Mouse (Mus musculus) ES-Bruce4 (cell line): ENCODE measurements around the gene Gm21987. TPM values are rescaled to one million over a fixed set of nuclear protein-coding genes. Genes with fewer than 3 reads are reported as not detected.

Experiments
- H3K27ac ChIP-seq: 2 replicates; pipeline ENCODE4 v1.5.1; 2012; ENCODE audit warnings: low read length, inconsistent platforms; ENCODE audit not compliant: insufficient read depth
- H3K27me3 ChIP-seq: 2 replicates; pipeline ENCODE4 v1.6.1; 2012; ENCODE audit warnings: mild to moderate bottlenecking, low read length, inconsistent platforms; ENCODE audit not compliant: control insufficient read depth, poor library complexity, insufficient read depth, severe bottlenecking
- H3K36me3 ChIP-seq: 2 replicates; pipeline ENCODE4 v1.6.1; 2012; ENCODE audit warnings: inconsistent platforms, mild to moderate bottlenecking, low read length, moderate library complexity; ENCODE audit not compliant: control insufficient read depth, poor library complexity, insufficient read depth, severe bottlenecking
- H3K4me1 ChIP-seq: one replicate; pipeline ENCODE4 v1.8.1; 2011; ENCODE audit warnings: low read length; ENCODE audit not compliant: control insufficient read depth, insufficient read depth
- H3K4me3 ChIP-seq: 2 replicates; pipeline ENCODE4 v1.5.1; 2011; ENCODE audit warnings: low read depth, mild to moderate bottlenecking, low read length
- H3K9ac ChIP-seq: 2 replicates; pipeline ENCODE4 v1.6.1; 2012; ENCODE audit warnings: low read depth, mild to moderate bottlenecking, inconsistent platforms; ENCODE audit not compliant: poor library complexity, severe bottlenecking
- H3K9me3 ChIP-seq: replicated peaks from 2 replicates; pipeline ENCODE4 v1.6.1; 2012; ENCODE audit warnings: mild to moderate bottlenecking, low read length, inconsistent platforms; ENCODE audit not compliant: control insufficient read depth, poor library complexity, insufficient read depth, severe bottlenecking
- CTCF ChIP-seq: IDR thresholded peaks from one replicate; pipeline ENCODE4 v1.8.1; 2011; ENCODE audit warnings: low read depth, low read length
- EP300 ChIP-seq: IDR thresholded peaks from 2 replicates; pipeline ENCODE4 v1.6.1; 2011; ENCODE audit warnings: low read depth, low read length; ENCODE audit not compliant: insufficient read depth
- POLR2A ChIP-seq: IDR thresholded peaks from one replicate; pipeline ENCODE4 v1.8.1; 2011; ENCODE audit warnings: low read length; ENCODE audit not compliant: insufficient read depth
- polyA plus RNA-seq: library from polyadenylated mRNA; stranded (reverse); fragments of >200 nt; gene quantifications from 2 replicates; pipeline ENCODE4 v1.2.4, GENCODE M21; 2011; ENCODE audit warnings: low read depth; ENCODE audit not compliant: missing spikeins, insufficient read depth, insufficient read length

Gm21987 gene
- polyA plus RNA-seq, 1 experiment: not detected

DNA sequence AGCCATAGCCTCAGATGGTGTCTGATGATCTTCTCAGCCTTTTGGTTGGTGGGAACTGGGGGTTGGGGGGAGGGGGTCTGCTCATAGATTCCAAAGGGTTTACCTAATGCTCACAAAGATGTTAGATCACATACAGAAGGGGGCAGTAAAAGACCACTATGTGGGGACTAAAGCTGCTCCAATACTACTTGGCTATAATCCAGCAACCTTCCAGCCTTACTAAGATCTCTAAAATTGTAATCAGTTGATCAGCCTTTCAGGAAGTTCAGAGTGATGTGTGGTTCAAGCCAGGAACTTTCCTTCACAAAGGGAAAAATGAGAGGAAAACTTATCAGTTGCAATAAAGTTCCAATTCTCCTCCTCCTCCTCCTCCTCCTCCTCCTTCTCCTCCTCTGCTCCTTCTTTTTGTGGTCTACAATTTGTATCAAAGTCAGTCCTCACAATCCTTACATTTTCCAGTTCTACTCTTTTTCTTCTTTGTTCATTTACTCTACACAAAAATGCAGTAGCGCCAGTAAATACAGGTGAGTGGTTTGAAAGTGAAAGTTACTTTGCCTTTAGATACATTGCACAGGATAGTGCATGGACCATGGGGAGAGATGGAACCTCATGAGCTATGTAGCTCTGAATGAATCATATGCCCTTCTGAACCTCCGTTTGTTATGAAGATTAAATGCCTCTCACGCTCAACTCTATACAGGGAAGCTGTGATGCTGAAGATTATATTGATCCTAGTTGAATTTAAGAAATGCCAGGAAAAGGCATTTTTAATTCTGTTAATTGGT, 1.7 kb upstream of the Gm21987 start:
- peaks cover 13% of the 10 kb centered on the region for H3K36me3 ChIP-seq
- H3K9me3 ChIP-seq: no peaks in the 10 kb centered on the region
- no peaks in the 10 kb centered on the region for H3K4me1 ChIP-seq
- H3K27ac ChIP-seq: no peak overlapping the region
- H3K4me3 ChIP-seq: no peak overlapping the region
- TF ChIP-seq CTCF (no peak), POLR2A (no peak)
- no peaks in the 10 kb centered on the region for H3K27me3 ChIP-seq
- no peak overlapping the region for H3K9ac ChIP-seq

DNA sequence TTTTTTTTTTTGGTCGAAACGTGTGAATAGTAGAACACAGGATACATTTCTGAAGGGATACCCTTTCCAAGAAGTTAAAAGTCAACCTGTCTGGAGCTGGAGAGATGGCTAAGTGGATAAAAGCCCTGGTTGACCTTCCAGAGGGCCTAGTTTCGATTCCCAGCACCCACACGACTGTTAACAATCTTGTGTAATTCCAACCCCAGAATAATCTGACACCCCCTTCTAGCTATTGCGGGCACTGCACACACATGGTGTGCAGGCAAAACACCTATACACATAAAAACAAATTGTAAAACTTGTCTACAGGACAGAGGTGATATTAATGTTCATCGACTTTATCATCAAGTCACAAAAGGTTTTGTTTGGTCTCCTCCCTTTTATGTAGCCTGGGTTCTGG, 748 bp downstream of the Gm21987 start:
- TF ChIP-seq POLR2A (no peak), EP300 (no peak), CTCF (no peak)
- Histone ChIP-seq H3K4me3 (peak overlapping the region; percentile 99), H3K9me3 (no peaks in the 10 kb centered on the region), H3K27ac (no peak overlapping the region), H3K4me1 (no peaks in the 10 kb centered on the region), H3K36me3 (peaks cover 28% of the 10 kb centered on the region), H3K9ac (peak overlapping the region; percentile 65), H3K27me3 (no peaks in the 10 kb centered on the region)

- H3K9me3 ChIP-seq: no peaks in the 10 kb centered on the region
- H3K4me1 ChIP-seq: no peaks in the 10 kb centered on the region
- no peak overlapping the region for H3K4me3 ChIP-seq
- H3K36me3 ChIP-seq: peaks cover 28% of the 10 kb centered on the region
- TF ChIP-seq EP300: no peak
- no peak for TF ChIP-seq CTCF
- TF ChIP-seq POLR2A: no peak
- no peak overlapping the region; the same call in 1 of the 2 replicates for H3K9ac ChIP-seq
- no peak overlapping the region for H3K27ac ChIP-seq
- no peaks in the 10 kb centered on the region for H3K27me3 ChIP-seq
These were observed 1.4 kb downstream of the Gm21987 start for GRCm38 (mm10) chr16:38348217-38348761.

DNA sequence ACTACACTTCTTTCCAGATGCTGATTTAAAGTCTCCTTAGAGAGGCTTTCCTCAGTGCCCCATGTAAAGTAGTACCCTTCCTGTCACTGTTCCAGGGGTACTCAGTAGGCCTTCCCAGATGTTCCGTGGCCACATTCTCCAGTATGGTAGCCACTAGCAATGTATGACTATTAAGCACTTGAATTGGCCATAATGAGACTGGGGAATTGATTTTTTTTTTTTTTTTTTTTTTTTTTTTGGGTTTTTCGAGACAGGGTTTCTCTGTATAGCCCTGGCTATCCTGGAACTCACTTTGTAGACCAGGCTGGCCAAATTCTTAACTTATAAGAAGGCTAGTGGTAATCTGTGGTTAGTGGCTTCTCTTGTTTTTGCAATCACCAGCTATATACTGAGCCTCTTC, 3.0 kb downstream of the Gm21987 start:
- Histone ChIP-seq H3K9ac (no peak overlapping the region), H3K4me1 (no peaks in the 10 kb centered on the region), H3K4me3 (no peak overlapping the region), H3K36me3 (peaks cover 30% of the 10 kb centered on the region), H3K27me3 (no peaks in the 10 kb centered on the region), H3K9me3 (no peaks in the 10 kb centered on the region), H3K27ac (no peak overlapping the region)
- TF ChIP-seq CTCF: no peak
- TF ChIP-seq EP300: no peak
- TF ChIP-seq POLR2A: no peak

GRCm38 (mm10) chr16:38350361-38350855, 3.6 kb downstream of the Gm21987 start:
- Histone ChIP-seq H3K4me3 (no peak overlapping the region), H3K4me1 (no peaks in the 10 kb centered on the region), H3K27ac (no peak overlapping the region), H3K36me3 (peaks cover 30% of the 10 kb centered on the region), H3K27me3 (no peaks in the 10 kb centered on the region), H3K9ac (no peak overlapping the region), H3K9me3 (no peaks in the 10 kb centered on the region)
- TF ChIP-seq EP300 (no peak), CTCF (no peak), POLR2A (no peak)

GRCm38 (mm10) chr16:38350939-38351338, 4.1 kb downstream of the Gm21987 start:
- no peak overlapping the region for H3K27ac ChIP-seq
- TF ChIP-seq POLR2A (no peak), EP300 (no peak), CTCF (no peak)
- no peak overlapping the region for H3K9ac ChIP-seq
- no peaks in the 10 kb centered on the region for H3K9me3 ChIP-seq
- H3K4me1 ChIP-seq: no peaks in the 10 kb centered on the region
- H3K27me3 ChIP-seq: no peaks in the 10 kb centered on the region
- no peak overlapping the region for H3K4me3 ChIP-seq
- H3K36me3 ChIP-seq: peaks cover 30% of the 10 kb centered on the region
